Mouse (Mus musculus): Measurements from ENCODE around the gene BC030499.
"Not testable (repeated sequence)": the region's sequence is repeated elsewhere in the genome, so short reads cannot be mapped to it uniquely, and the experiment has no call there.

The BC030499 gene

DNA sequence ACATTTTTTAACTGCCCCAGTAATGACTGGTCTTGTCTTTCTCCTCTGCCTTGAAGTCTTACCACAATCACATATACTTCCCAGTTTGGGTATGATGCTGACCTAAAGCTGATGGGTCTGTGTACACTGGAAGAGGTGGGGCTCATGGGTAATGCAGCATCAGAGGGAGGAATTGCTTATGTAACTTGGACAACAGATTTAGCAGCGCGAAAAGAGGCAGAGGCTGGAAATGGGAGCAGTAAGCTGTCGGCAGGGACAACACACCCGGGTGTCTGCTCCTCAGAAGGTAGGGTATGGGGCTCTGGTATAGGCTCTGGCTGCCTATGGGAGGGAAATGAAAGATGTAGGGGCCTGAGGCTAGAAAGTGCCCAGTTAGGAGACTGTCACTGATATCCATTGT is at the start of gene BC030499:
TSS of gene BC030499 (plus strand) at position 188 of the 400 bp plus-strand sequence.
- in situ Hi-C loops (cut with MboI) = no loop called here

DNA sequence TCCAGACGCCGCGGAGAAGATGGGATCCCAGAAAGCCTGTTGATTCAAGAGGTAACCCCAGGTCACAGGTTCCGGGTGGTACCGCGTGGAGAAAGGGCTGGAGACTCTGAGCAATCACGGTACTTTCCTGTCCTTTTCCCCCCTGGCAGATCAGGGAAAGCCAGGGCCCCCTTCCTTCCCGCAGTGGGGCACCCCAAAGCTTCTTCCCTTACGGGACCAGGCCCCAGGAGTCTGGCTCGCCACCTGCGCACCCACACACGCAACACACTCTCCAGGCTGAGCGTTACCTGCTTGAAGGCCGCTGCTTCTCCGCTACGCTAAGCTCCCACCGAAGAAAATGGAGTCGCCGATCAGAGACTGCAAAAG is 45.4 kb upstream of the BC030499 start:
- in situ Hi-C loops (cut with MboI) = no loop called here

- in situ Hi-C loops (cut with MboI) = no loop called here
Observed at GRCm38 (mm10) chr11:78245627-78246317, 44.9 kb upstream of the BC030499 start, which contains the start of the genes Sdf2 and Supt6. Gene Sdf2, plus strand, starts transcription at chr11:78245746. Gene Supt6, minus strand, starts transcription at chr11:78245987.

GRCm38 (mm10) chr11:78246318-78247011 is 44.2 kb upstream of the BC030499 start:
- in situ Hi-C loops (cut with MboI) = no loop called here

DNA sequence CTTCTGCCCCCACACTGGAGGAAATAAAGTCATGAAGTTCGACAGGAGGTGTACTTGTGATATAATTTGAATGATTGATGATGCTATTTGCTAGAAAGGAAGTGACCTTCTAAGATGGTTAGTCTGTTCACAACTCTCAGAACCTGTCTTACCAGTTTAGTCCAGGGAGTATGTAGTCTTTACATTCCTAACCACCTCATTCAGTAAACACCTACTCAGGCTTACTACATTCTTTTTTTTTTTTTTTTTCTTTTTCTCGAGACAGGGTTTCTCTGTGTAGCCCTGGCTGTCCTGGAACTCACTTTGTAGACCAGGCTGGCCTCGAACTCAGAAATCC is 43.7 kb upstream of the BC030499 start:
- in situ Hi-C loops (cut with MboI) = no loop called here

GRCm38 (mm10) chr11:78247727-78248140 is 42.9 kb upstream of the BC030499 start:
- in situ Hi-C loops (cut with MboI) = no loop called here

GRCm38 (mm10) chr11:78256618-78257017 is 34.0 kb upstream of the BC030499 start:
- in situ Hi-C loops (cut with MboI) = no loop called here

GRCm38 (mm10) chr11:78260489-78261258 is 30.0 kb upstream of the BC030499 start:
- in situ Hi-C loops (cut with MboI) = no loop called here

DNA sequence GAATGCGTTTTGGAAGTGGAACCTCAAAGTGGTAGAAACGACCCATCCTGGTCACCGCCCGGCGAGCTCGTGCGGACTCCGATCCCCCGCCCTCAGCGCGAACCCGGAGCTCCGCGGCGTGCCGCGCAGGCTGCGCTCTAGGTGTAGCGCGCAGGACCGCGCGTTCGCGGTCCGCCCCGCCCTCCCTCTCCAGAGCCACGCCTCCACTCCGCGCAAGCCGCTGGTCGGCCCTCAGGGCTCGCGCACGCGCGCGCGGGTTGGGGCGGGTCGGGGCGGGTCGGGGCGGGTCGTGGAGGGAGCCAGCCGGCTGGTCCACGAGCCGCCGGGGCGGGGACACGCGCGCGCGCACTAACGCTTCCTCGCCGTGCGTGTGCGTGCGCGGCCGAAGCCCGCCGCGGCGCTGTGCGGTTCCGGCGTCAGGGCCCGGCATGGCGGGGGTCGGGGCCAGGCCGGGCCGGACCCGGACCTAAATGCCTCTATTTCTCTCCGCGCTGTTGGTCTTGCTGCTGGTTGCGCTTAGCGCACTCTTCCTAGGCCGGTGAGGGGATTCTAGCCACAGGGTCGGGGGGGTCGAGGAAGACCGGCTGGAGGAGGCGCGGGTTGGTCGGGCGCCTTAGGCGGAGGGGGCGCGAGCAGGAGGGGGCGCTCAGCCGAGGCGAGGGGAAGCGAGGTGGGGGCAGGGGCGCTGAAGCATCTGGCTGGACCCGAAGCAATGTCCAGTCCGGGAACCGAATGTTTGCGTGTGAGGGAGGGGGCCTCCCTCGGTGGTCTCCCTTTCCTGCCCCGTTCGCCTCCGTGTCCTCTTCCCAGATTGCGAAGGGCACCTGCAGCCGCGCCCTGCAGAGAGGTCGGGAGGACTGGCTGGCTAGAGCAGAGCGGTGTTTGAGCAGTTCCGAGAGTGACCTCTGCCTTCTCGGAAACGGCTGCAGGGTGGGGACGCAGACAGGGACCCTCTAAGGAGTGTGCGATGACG is 29.0 kb upstream of the BC030499 start, which contains the start of gene 2610507B11Rik:
TSS of gene 2610507B11Rik (plus strand) at position 373 of the 973 bp plus-strand sequence.
- in situ Hi-C loops (cut with MboI) = no loop called here

DNA sequence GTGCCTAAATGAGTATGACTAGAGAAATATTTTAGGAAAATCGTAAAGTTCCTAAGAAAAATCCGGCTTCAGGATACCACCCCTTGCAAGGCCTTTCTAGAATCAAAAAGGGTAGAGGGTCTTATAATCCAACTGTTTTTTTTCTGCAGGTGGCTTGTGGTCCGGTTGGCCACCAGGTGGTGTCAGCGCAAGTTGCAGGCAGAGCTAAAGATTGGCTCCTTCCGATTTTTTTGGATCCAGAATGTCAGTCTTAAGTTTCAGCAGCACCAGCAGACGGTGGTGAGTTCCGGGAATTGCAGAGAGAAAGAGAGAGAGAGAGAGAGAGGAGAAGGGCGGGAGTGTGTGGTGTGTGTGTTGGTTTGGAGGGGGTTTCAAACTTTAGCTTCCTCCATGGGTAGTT is 28.1 kb upstream of the BC030499 start:
- in situ Hi-C loops (cut with MboI) = no loop called here

DNA sequence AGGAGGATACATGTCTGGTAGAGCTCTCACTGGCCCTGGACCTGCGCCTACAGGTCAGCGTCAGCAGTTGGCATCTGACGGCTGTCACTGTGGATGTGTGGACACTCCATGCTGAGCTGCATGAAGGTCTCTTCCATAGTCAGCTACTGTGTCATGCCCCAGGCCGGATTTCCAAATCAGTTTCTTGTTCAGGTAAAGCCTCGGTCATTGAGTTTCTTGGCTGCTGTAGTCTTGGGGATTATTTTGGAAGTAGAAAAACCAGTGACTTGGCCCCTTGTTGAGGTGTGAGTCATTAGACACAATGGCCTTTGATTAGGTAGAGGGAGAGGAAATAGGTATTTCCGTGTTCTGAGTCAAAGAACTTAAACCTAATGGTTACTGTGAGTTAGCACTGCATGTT is 25.1 kb upstream of the BC030499 start:
- in situ Hi-C loops (cut with MboI) = no loop called here

GRCm38 (mm10) chr11:78271986-78272385 is 18.7 kb upstream of the BC030499 start:
- in situ Hi-C loops (cut with MboI) = no loop called here

DNA sequence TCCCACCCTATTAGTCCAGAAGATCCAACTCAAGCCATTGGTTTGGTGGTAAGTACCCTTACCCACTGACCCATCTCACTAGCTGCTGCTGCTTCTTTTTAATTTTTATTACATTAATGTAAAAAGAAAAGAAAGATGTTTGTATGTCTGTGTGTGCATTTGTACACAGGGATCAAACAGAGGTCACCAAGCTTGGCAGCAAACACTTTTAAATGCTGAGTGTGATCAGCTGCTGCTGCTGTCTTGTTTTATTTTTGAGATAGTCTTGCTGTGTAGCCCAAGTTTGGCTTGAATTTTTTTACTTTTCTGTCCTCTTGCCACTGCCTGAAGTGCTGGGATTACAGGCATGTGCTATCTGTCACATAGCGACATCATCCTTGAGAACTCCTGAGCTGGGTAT is 15.0 kb upstream of the BC030499 start:
- in situ Hi-C loops (cut with MboI) = no loop called here

- in situ Hi-C loops (cut with MboI) = not testable (repeated sequence)
Observed at GRCm38 (mm10) chr11:78276169-78276568, 14.5 kb upstream of the BC030499 start.

DNA sequence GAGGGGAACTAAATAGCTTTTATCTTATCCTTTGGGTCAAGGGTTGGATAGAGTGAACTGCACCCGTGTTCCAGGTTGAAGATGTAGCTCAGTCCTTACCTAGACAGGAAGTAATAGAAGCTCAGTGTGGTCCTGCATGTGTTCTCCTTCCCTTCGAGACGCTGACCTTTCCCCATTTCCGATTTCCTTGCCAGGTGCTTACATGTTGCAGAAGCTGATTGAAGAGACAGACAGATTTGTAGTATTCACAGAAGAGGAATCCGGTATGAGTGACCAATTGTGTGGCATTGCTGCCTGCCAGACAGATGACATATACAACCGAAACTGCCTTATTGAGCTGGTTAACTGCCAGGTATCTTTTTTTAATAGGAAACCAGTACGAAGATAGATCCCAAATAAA is 11.8 kb upstream of the BC030499 start:
- in situ Hi-C loops (cut with MboI) = no loop called here

GRCm38 (mm10) chr11:78279586-78279985 is 11.1 kb upstream of the BC030499 start:
- in situ Hi-C loops (cut with MboI) = no loop called here

DNA sequence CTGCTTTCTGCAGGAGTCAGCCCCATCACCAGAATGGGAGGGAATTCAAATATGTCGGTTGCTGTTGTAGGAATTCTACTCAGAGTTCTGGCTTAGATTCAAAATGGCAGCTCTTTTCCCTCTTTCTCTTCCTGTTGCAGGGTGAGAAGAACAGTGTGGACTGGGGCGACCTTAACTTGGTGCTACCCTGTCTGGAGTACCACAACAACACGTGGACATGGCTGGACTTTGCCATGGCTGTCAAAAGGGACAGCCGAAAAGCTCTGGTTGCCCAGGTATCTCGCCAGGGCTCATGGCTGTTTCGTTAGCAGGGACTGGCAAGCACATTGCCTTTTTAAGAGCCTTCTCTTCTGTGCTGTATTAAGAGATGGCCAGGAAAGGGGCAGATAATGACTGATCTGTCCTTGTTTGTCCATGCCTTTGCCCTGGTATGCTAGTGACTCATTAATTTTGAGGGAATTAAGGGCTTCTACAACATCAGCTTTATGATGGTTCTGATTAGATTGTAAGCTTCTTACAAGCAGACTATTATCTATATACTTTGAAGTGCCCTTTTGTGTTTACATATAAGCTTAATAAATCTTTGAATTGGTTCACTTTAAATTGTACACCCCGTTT is 1.4 kb upstream of the BC030499 start:
- in situ Hi-C loops (cut with MboI) = no loop called here

- in situ Hi-C loops (cut with MboI) = no loop called here
Observed at GRCm38 (mm10) chr11:78294585-78294984, 3.9 kb downstream of the BC030499 start.

DNA sequence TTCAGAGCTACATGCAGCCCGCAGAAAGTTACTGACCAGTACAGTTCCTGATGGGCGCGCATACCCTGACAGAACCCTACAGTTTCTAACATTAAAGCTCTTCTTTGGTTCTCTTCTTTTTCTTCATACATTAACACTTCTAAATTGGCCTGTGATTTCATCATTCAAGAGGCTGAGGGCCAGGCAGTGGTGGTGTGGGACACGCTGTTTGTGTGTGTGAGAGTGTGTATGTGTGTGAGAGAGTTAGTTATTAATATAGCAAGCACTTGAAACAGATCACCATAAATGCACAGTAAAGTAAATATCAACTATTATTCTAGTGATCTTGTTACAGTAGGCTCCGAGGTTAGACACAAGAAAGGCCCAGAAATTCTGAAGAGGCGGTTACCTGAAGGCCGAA is 10.3 kb downstream of the BC030499 start:
- in situ Hi-C loops (cut with MboI) = no loop called here

GRCm38 (mm10) chr11:78301357-78302084 is 10.9 kb downstream of the BC030499 start, which contains the start of gene Spag5:
Gene Spag5, plus strand, starts transcription at chr11:78301529.
- in situ Hi-C loops (cut with MboI) = no loop called here
